Mouse (Mus musculus) kidney, adult 2 months (tissue): ENCODE measurements at regions not wholly inside any gene's neighbourhood (a gene's known extent, or its start where the extent isn't known, plus 50 kb on each side); places are given as distances from the start of the nearest gene placed in this dataset.

Experiments
- CTCF ChIP-seq: fragments of 200-500 bp; conservative IDR thresholded peaks from 2 replicates; pipeline ENCODE4 v1.5.1; 2011; ENCODE audit warnings: low read depth, mild to moderate bottlenecking, control low read depth, low read length, moderate library complexity, mixed read lengths; ENCODE audit not compliant: insufficient read depth, insufficient read length
- POLR2A ChIP-seq: fragments of 200-500 bp; IDR thresholded peaks from one replicate; pipeline ENCODE4 v1.6.1; 2011; ENCODE audit warnings: low read depth, low read length, control low read depth

DNA sequence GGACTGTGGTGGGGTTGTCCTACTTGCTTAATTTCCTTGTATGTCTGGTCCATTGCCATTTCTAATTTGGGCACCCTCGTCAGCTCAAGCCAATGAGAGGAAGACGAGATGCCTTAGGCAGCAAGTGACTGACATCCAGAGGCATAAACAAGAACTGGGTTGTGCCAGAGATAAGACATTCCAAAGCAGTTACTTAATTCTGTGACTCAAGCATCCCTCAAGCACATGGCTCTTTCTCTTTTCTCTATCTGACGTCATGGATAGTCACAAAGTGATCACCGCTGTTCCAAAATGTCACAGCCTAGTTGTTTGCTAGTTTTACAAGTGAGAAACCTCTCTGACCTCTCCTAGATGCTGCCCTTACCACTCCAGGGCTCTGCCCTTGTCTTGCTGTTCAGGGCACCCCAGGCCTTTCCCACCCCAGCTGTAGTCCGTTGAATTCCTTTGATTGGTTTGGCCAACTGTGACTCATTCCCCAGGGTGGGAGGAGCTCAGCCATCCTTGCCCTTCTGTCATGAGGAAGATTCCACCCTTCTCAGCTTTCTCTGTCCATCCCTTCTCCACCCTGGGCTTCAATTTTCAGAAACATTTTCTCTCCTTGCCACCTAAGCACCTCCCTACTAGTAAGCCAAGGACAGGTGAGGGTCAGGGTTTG is 78.9 kb downstream of the Chst1 start:
- TF ChIP-seq CTCF = no peak
- no peak for TF ChIP-seq POLR2A
